Mouse (Mus musculus): ENCODE results near the gene Stox2. TPM values are rescaled to one million over a fixed set of nuclear protein-coding genes. Genes with fewer than 3 reads are reported as not detected.

Stox2 gene
- total and polyA plus RNA-seq, 2 experiments from 2014 or later, result 36.3 to 94.5 TPM

DNA sequence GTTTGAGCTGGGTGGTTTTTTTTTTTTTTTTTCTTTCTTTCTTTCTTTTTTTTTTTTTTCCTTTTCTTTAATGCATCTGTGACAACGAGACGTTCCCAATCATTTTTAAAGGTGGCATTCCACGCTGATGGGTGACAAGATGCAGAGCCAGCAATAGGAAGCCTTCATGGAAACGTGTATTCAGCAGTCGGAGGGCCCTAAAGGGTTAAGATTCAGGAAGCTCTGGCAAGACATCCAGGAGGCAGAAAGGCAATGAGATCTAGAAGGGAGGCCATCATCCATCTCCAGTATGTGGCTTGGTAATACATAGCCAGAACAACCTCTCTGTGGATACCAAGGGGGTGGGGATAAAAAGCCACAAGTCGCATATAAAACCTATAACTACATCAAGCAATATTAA is 156.5 kb downstream of the Stox2 start:
- Histone ChIP-seq H3K9ac (replicated peaks; ENCODE audit: low read length) (peak overlapping the region; percentile 99), H3K4me2 (ENCODE audit: low read depth, low read length) (peak overlapping the region; percentile 95), H3K4me3 (ENCODE audit: low read length) (peak overlapping the region; percentile 71), H3K27me3 (ENCODE audit: insufficient read depth, low read length) (no peaks in the 10 kb centered on the region), H3K36me3 (ENCODE audit: insufficient read depth, low read length) (no peaks in the 10 kb centered on the region), H3K27ac (peak overlapping the region; percentile 98), H3K4me1 (ENCODE audit: insufficient read depth, low read length) (peaks cover 25% of the 10 kb centered on the region), H3K9me3 (ENCODE audit: low read length) (no peaks in the 10 kb centered on the region)
- ATAC-seq (peak; percentile 22; the same call in 1 of the 2 replicates), DNase-seq (ENCODE audit: low spot score) (peak; percentile 77)
- WGBS, result 5% methylated on average over 6 of the region's 6 CpGs
- TF ChIP-seq CTCF (IDR thresholded peaks at IDR 0.05; ENCODE audit: low read depth), result no peak

DNA sequence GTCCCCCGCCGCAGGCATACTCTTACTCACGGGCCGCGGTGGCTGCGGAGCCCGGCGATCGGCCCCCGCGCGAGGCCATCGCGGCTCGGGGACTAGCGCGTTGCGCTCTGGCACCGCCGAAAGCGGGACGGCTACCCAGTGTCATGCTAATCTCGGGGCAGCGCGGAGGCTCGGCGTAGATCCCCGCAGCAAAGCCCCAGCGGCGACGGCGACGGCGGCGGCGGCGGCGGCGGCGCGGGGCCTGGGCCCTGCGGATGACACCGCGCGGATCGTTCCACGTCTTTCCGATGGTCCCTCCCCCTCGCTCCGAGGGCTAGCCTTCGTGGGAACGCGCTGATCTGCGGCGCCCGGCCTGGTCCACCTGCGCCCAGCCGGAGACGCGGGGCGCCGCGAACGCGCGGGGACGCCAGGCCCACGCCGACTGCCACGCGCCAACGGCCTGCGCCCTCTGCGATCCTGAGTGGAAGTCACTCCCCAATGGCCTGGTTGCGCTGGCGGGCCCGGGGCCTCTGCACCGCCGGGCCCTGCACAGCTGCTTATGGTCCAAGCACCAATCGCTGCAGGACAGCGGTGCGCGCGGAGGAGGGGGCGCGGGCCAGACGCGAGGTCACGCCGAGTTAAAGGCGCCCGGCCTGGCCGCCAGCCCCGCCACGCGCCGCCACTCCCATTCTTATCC is 157.2 kb downstream of the Stox2 start:
- WGBS, result under 1% methylated on average over 87 of the region's 97 CpGs
- peak; percentile 82 for ATAC-seq
- H3K4me1 ChIP-seq (ENCODE audit: insufficient read depth, low read length), result peaks cover 32% of the 10 kb centered on the region

DNA sequence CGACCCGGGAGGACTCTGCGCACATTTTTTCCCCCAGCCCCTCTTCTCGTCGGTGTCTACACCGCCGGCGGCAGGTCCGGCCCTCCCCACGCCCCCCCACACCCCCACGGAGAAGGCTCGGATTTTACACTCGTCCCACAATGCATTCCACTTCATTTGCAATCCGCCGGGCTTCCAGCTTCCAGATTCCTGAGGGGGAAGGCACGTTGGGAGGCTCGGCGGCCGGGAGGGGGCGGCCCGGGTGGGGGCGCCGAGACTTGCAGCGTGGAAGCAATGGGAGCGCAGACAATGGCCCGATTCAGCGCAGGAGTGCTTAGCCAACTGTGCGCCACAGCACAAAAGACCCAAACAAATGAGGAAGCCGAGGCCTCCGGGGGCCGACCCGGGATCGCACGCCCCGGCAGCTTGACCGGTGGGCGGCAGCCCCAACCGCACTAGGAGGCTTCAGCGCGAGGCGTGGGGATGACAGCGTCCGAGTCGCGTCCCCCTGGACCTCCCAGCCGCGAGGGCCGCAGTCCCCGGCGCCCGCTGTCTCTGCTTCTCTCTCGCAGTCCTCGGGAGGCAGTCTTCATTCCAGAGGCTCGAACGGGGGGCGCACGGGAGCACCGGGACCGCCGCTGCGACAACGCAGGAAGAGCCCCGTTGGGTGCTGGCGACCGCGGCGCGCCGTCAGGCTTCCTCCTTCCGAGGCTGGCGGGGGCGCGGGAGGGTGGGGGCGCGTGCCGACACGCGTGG is 157.9 kb downstream of the Stox2 start:
- Histone ChIP-seq H3K4me1 (ENCODE audit: insufficient read depth, low read length) (peaks cover 39% of the 10 kb centered on the region), H3K9ac (replicated peaks; ENCODE audit: low read length) (peak overlapping the region; percentile 99), H3K27me3 (ENCODE audit: insufficient read depth, low read length) (no peaks in the 10 kb centered on the region), H3K36me3 (ENCODE audit: insufficient read depth, low read length) (no peaks in the 10 kb centered on the region), H3K27ac (peak overlapping the region; percentile 98), H3K4me3 (ENCODE audit: low read length) (peak overlapping the region; percentile 71), H3K4me2 (ENCODE audit: low read depth, low read length) (peak overlapping the region; percentile 95), H3K9me3 (ENCODE audit: low read length) (no peaks in the 10 kb centered on the region)
- TF ChIP-seq CTCF (IDR thresholded peaks at IDR 0.05; ENCODE audit: low read depth), result no peak; the same call in 1 of the 2 replicates
- ATAC-seq, result peak; percentile 65
- peak; percentile 81 for DNase-seq (ENCODE audit: low spot score)
- under 1% methylated on average over 70 of the region's 78 CpGs for WGBS

More for the DNA sequence above, 157.2 kb downstream of the Stox2 start:
- Histone ChIP-seq H3K4me2 (ENCODE audit: low read depth, low read length) (peak overlapping the region; percentile 95), H3K9ac (replicated peaks; ENCODE audit: low read length) (peak overlapping the region; percentile 99), H3K27me3 (ENCODE audit: insufficient read depth, low read length) (no peaks in the 10 kb centered on the region), H3K4me3 (ENCODE audit: low read length) (peak overlapping the region; percentile 71), H3K36me3 (ENCODE audit: insufficient read depth, low read length) (no peaks in the 10 kb centered on the region), H3K9me3 (ENCODE audit: low read length) (no peaks in the 10 kb centered on the region), H3K27ac (peak overlapping the region; percentile 98)
- TF ChIP-seq CTCF (IDR thresholded peaks at IDR 0.05; ENCODE audit: low read depth), result no peak
- DNase-seq (ENCODE audit: low spot score), result peak; percentile 87

DNA sequence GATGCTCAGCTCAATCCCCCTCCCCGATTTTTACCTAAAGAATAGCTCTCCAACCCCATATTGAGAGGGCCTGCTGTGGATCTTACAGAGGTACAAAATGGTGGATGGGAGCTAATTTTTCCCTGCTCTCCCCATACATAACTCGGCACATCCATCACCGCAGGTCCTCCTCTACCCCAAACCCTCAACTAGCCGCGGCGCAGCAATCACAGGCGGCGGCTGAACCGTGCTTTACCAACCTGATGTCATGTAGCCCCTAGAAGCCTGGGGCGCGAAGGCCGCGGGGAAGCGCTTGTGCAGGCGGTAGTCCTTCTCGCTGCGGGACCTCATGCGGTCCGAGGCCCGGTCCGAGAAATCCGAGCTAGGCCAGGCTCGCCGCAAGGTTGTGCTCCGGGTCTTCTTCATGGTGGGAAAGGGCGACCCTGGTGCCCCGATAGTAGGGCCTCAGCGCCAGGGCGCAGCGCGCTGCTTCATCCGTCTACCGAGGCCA is 158.5 kb downstream of the Stox2 start:
- no peak for TF ChIP-seq CTCF (IDR thresholded peaks at IDR 0.05; ENCODE audit: low read depth)
- H3K27ac ChIP-seq, result peak overlapping the region; percentile 98
- peak overlapping the region; percentile 95 for H3K4me2 ChIP-seq (ENCODE audit: low read depth, low read length)
- H3K9me3 ChIP-seq (ENCODE audit: low read length), result no peaks in the 10 kb centered on the region
- ATAC-seq (peak; percentile 22), DNase-seq (ENCODE audit: low spot score) (peak; percentile 56)
- H3K27me3 ChIP-seq (ENCODE audit: insufficient read depth, low read length), result no peaks in the 10 kb centered on the region
- peak overlapping the region; percentile 71 for H3K4me3 ChIP-seq (ENCODE audit: low read length)
- H3K9ac ChIP-seq (replicated peaks; ENCODE audit: low read length), result peak overlapping the region; percentile 99
- peaks cover 41% of the 10 kb centered on the region for H3K4me1 ChIP-seq (ENCODE audit: insufficient read depth, low read length)
- H3K36me3 ChIP-seq (ENCODE audit: insufficient read depth, low read length), result no peaks in the 10 kb centered on the region
- under 1% methylated on average over 29 of the region's 33 CpGs for WGBS

DNA sequence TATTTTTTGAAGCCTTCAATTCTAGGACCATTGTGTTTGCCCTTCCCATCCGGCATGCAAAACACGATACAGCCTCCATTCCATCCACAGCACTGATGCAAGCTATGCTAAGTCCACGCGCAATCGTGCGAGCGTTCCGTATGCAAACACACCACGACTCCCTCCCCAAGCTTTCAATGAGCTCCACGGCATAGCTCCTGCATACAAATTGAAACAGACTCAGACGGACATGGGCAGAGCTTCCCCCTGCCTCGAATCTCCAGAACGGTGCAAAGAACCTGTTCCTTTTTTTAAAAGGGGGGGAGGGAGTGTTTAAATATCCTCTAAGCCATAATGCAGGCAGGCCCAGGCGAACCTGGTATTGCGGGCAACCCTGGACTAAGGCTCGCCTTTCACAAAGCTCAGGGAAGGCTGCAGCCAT is 159.0 kb downstream of the Stox2 start:
- H3K4me3 ChIP-seq (ENCODE audit: low read length), result peak overlapping the region; percentile 71
- peak overlapping the region; percentile 95 for H3K4me2 ChIP-seq (ENCODE audit: low read depth, low read length)
- 1% methylated on average over 16 of the region's 16 CpGs for WGBS
- no peaks in the 10 kb centered on the region for H3K36me3 ChIP-seq (ENCODE audit: insufficient read depth, low read length)
- H3K9ac ChIP-seq (replicated peaks; ENCODE audit: low read length), result peak overlapping the region; percentile 99
- no peak for TF ChIP-seq CTCF (IDR thresholded peaks at IDR 0.05; ENCODE audit: low read depth)
- peak overlapping the region; percentile 98 for H3K27ac ChIP-seq
- H3K4me1 ChIP-seq (ENCODE audit: insufficient read depth, low read length), result peaks cover 41% of the 10 kb centered on the region
- H3K9me3 ChIP-seq (ENCODE audit: low read length), result no peaks in the 10 kb centered on the region
- peak; percentile 73 for DNase-seq (ENCODE audit: low spot score)
- no peaks in the 10 kb centered on the region for H3K27me3 ChIP-seq (ENCODE audit: insufficient read depth, low read length)
- peak; percentile 28 for ATAC-seq

DNA sequence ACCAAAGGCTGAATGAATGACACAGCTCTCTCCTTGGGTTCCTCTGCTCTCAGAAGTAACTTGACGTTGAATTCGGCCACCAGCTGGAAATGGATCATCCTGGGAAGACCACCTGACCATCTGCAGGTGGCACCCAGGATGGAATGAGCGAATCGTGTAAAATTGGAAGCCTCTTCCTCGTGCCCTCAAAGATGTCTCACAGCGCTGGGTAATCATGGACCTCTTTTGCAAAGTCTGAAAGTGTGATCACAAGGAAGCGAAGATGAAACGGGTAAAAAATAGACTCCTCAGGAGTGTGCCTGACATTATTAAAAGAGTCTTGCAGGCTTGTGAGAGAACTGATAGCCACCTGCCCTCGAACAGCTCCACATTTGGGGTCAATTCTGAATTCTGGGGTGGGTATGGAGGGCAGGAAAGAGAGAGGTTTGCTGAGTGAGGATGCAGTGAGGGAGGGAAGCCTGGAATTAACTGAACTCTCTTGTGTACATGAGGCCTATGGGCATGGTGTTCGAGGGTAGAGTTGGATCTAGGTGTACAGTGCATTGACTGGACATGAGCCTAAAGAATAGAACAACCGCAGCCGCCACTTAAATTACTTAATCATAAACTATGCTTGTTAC is 160.0 kb downstream of the Stox2 start:
- TF ChIP-seq CTCF (IDR thresholded peaks at IDR 0.05; ENCODE audit: low read depth), result no peak
- ATAC-seq (no peak), DNase-seq (ENCODE audit: low spot score) (no peak)
- no peaks in the 10 kb centered on the region for H3K9me3 ChIP-seq (ENCODE audit: low read length)
- no peaks in the 10 kb centered on the region for H3K27me3 ChIP-seq (ENCODE audit: insufficient read depth, low read length)
- WGBS, result 30% methylated on average over 12 of the region's 12 CpGs
- peak overlapping the region; percentile 98; the same call in 1 of the 2 replicates for H3K27ac ChIP-seq
- peak overlapping the region; percentile 99 for H3K9ac ChIP-seq (replicated peaks; ENCODE audit: low read length)
- H3K4me3 ChIP-seq (ENCODE audit: low read length), result peak overlapping the region; percentile 71
- H3K4me2 ChIP-seq (ENCODE audit: low read depth, low read length), result peak overlapping the region; percentile 95
- H3K4me1 ChIP-seq (ENCODE audit: insufficient read depth, low read length), result peaks cover 42% of the 10 kb centered on the region
- H3K36me3 ChIP-seq (ENCODE audit: insufficient read depth, low read length), result no peaks in the 10 kb centered on the region

All from hindbrain, postnatal 0 days (tissue).